Mouse (Mus musculus) testis, adult 2 months (tissue): ENCODE results near the gene Igsf3. TPM values are rescaled to one million over a fixed set of nuclear protein-coding genes. Genes with fewer than 3 reads are reported as not detected.

Experiments
- H3K27ac ChIP-seq: fragments of 200-500 bp; 2 replicates; pipeline ENCODE4 v1.5.1; 2012; ENCODE audit warnings: low read depth, low read length; ENCODE audit not compliant: control insufficient read depth, insufficient read depth
- H3K27me3 ChIP-seq: fragments of 200-500 bp; 2 replicates; pipeline ENCODE4 v1.6.1; 2012; ENCODE audit warnings: mild to moderate bottlenecking, low read length, moderate library complexity; ENCODE audit not compliant: control insufficient read depth, insufficient read depth
- H3K36me3 ChIP-seq: fragments of 200-500 bp; 2 replicates; pipeline ENCODE4 v1.6.1; 2012; ENCODE audit warnings: mild to moderate bottlenecking, low read length; ENCODE audit not compliant: control insufficient read depth, insufficient read depth
- H3K4me1 ChIP-seq: fragments of 200-500 bp; 2 replicates; pipeline ENCODE4 v1.6.1; 2012; ENCODE audit warnings: low read length; ENCODE audit not compliant: control insufficient read depth, insufficient read depth
- H3K4me3 ChIP-seq: fragments of 200-500 bp; 2 replicates; pipeline ENCODE4 v1.5.1; 2012; ENCODE audit warnings: low read depth, mild to moderate bottlenecking, low read length, moderate library complexity, mixed read lengths; ENCODE audit not compliant: control insufficient read depth
- CTCF ChIP-seq: fragments of 200-500 bp; IDR thresholded peaks from 2 replicates; pipeline ENCODE4 v1.5.1; 2012; ENCODE audit warnings: low read depth, mild to moderate bottlenecking, inconsistent platforms, low read length, moderate library complexity; ENCODE audit not compliant: control insufficient read depth, insufficient read depth, insufficient replicate concordance
- POLR2A ChIP-seq: fragments of 200-500 bp; IDR thresholded peaks from 2 replicates; pipeline ENCODE4 v1.6.1; 2012; ENCODE audit warnings: low read depth, mild to moderate bottlenecking, inconsistent platforms, low read length, moderate library complexity; ENCODE audit not compliant: control insufficient read depth
- polyA plus RNA-seq: library from polyadenylated mRNA; depleted of rRNA; stranded (reverse); fragments of >200 nt; gene quantifications from 2 replicates; pipeline ENCODE4 v1.2.3, GENCODE M21; 2012

Gene Igsf3
- polyA plus RNA-seq, 1 experiment = 3.9 TPM

GRCm38 (mm10) chr3:101362391-101362790, 14.5 kb upstream of the Igsf3 start:
- H3K27me3 ChIP-seq = no peaks in the 10 kb centered on the region
- H3K4me1 ChIP-seq = no peaks in the 10 kb centered on the region
- no peaks in the 10 kb centered on the region for H3K36me3 ChIP-seq
- TF ChIP-seq POLR2A (no peak), CTCF (no peak)
- H3K4me3 ChIP-seq = no peak overlapping the region
- no peak overlapping the region for H3K27ac ChIP-seq

GRCm38 (mm10) chr3:101363574-101363973, 13.3 kb upstream of the Igsf3 start:
- no peak for TF ChIP-seq CTCF
- no peak for TF ChIP-seq POLR2A
- no peaks in the 10 kb centered on the region for H3K27me3 ChIP-seq
- H3K36me3 ChIP-seq = no peaks in the 10 kb centered on the region
- H3K27ac ChIP-seq = no peak overlapping the region
- no peaks in the 10 kb centered on the region for H3K4me1 ChIP-seq
- no peak overlapping the region for H3K4me3 ChIP-seq

GRCm38 (mm10) chr3:101365081-101365612, 11.7 kb upstream of the Igsf3 start:
- H3K27ac ChIP-seq = no peak overlapping the region
- no peaks in the 10 kb centered on the region for H3K4me1 ChIP-seq
- no peak overlapping the region for H3K4me3 ChIP-seq
- H3K36me3 ChIP-seq = no peaks in the 10 kb centered on the region
- TF ChIP-seq POLR2A (no peak), CTCF (no peak)
- H3K27me3 ChIP-seq = no peaks in the 10 kb centered on the region

- H3K4me3 ChIP-seq = no peak overlapping the region
- no peak overlapping the region for H3K27ac ChIP-seq
- H3K27me3 ChIP-seq = no peaks in the 10 kb centered on the region
- H3K36me3 ChIP-seq = no peaks in the 10 kb centered on the region
- no peaks in the 10 kb centered on the region for H3K4me1 ChIP-seq
- no peak for TF ChIP-seq CTCF
These were observed 11.0 kb upstream of the Igsf3 start for GRCm38 (mm10) chr3:101365911-101366310.

GRCm38 (mm10) chr3:101367372-101367771, 9.5 kb upstream of the Igsf3 start:
- H3K36me3 ChIP-seq = no peaks in the 10 kb centered on the region
- H3K27me3 ChIP-seq = no peaks in the 10 kb centered on the region
- no peak overlapping the region for H3K27ac ChIP-seq
- TF ChIP-seq POLR2A (no peak), CTCF (no peak)
- H3K4me3 ChIP-seq = no peak overlapping the region
- H3K4me1 ChIP-seq = no peaks in the 10 kb centered on the region

GRCm38 (mm10) chr3:101369301-101369881, 7.5 kb upstream of the Igsf3 start:
- H3K27ac ChIP-seq = no peak overlapping the region

GRCm38 (mm10) chr3:101372345-101372980, 4.4 kb upstream of the Igsf3 start:
- Histone ChIP-seq H3K27ac (no peak overlapping the region), H3K4me3 (no peak overlapping the region; the same call in 1 of the 2 replicates), H3K36me3 (no peaks in the 10 kb centered on the region), H3K4me1 (peaks cover 6% of the 10 kb centered on the region), H3K27me3 (no peaks in the 10 kb centered on the region)
- TF ChIP-seq POLR2A (no peak), CTCF (peak; percentile 78; the same call in 1 of the 2 replicates)

More at GRCm38 (mm10) chr3:101369301-101369881, 7.5 kb upstream of the Igsf3 start:
- Histone ChIP-seq H3K27me3 (no peaks in the 10 kb centered on the region), H3K36me3 (no peaks in the 10 kb centered on the region), H3K4me1 (no peaks in the 10 kb centered on the region), H3K4me3 (no peak overlapping the region)
- TF ChIP-seq POLR2A (no peak), CTCF (no peak)
